Mouse (Mus musculus) erythroblast, embryonic 14.5 days (primary cell): ENCODE data around the gene Btnl4. TPM values are rescaled to one million over a fixed set of nuclear protein-coding genes. Genes with fewer than 3 reads are reported as not detected.
"Not testable (repeated sequence)": the region's sequence is repeated elsewhere in the genome, so short reads cannot be mapped to it uniquely, and the experiment has no call there.

Experiments used
- H3K27me3 ChIP-seq: 2 replicates; pipeline ENCODE4 v1.6.1; 2012; ENCODE audit warnings: inconsistent platforms; ENCODE audit not compliant: control insufficient read depth
- H3K36me3 ChIP-seq: 2 replicates; pipeline ENCODE4 v1.6.1; 2012; ENCODE audit warnings: mild to moderate bottlenecking, inconsistent platforms; ENCODE audit not compliant: control insufficient read depth
- H3K4me1 ChIP-seq: 2 replicates; pipeline ENCODE4 v1.6.1; 2012; ENCODE audit warnings: inconsistent platforms; ENCODE audit not compliant: control insufficient read depth
- H3K4me3 ChIP-seq: replicated peaks from 2 replicates; pipeline ENCODE3; 2012; ENCODE audit warnings: moderate library complexity, mild to moderate bottlenecking, inconsistent platforms
- H3K9me3 ChIP-seq: 2 replicates; pipeline ENCODE4 v1.6.1; 2012; ENCODE audit warnings: low read length, inconsistent platforms, mixed read lengths; ENCODE audit not compliant: control insufficient read depth
- GATA1 ChIP-seq: IDR thresholded peaks from 2 replicates; pipeline ENCODE4 v1.6.1; 2012; ENCODE audit warnings: low read length, inconsistent platforms, mixed read lengths
- TAL1 ChIP-seq: IDR thresholded peaks from 3 replicates; pipeline ENCODE4 v1.6.1; 2012; ENCODE audit warnings: low read length, inconsistent platforms, mixed read lengths
- polyA plus RNA-seq: library from polyadenylated mRNA; stranded (reverse); fragments of >175 nt; gene quantifications from 2 replicates; pipeline ENCODE4 v1.2.3, GENCODE M21; 2012

The Btnl4 gene
- 0.02 TPM in 1 of 2 replicates, not detected in the other for polyA plus RNA-seq

DNA sequence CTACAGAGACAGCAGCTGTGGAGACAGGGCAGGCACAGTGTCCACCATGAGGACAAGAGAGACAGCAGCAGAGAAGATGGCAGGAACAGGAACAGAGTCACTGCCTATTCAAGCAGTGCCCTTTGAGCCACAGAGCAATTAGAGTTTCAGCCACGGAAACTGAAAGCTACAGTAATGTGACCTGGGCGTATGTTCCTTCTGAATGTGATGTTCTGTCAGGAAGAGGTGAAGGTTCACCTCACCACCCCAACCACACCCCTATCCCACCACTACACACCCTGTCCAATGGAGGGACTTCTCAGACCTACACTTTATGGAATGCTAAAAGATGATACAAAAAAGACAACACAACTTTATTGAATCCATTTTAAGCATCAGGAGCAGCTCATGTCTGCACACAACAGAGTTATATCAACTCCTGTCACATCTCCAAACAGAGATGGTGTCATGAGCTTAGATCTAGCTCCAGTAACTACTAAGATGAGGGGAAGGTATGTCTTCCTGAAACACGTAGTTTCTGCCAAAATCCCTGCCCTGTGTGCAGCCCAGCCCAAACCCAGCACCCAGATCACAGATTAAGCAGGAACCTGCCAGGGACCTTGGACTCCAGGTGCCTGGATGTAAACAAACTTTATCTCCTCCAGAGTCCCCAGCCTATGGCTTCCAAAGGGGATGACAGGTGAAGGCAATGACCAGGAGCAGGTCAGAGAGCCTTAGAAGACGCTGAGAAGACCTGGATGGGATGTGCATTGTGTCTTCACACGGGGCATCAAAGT lies at the start of gene Btnl4:
Gene Btnl4 (minus strand): TSS at position 81 of the 776 bp plus-strand sequence.
- not testable (repeated sequence) for H3K27me3 ChIP-seq, H3K4me3 ChIP-seq, H3K9me3 ChIP-seq, H3K36me3 ChIP-seq, H3K4me1 ChIP-seq

- Histone ChIP-seq H3K4me3 (no peak overlapping the region), H3K27me3 (no peaks in the 10 kb centered on the region), H3K9me3 (no peaks in the 10 kb centered on the region), H3K4me1 (no peaks in the 10 kb centered on the region), H3K36me3 (no peaks in the 10 kb centered on the region)
- TF ChIP-seq GATA1 (no peak), TAL1 (no peak)
Measured at GRCm38 (mm10) chr17:34519001-34519400, 41.9 kb upstream of the Btnl4 start.

DNA sequence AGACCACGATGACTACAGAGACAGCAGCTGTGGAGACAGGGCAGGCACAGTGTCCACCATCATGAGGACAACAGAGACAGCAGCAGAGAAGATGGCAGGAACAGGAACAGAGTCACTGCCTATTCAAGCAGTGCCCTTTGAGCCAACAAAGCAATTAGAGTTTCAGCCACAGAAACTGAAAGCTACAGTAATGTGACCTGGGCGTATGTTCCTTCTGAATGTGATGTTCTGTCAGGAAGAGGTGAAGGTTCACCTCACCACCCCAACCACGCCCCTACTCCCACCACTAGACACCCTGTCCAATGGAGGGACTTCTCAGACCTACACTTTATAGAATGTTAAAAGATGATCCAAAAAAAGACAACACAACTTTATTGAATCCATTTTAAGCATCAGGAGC lies 41.5 kb upstream of the Btnl4 start:
- H3K36me3 ChIP-seq, H3K9me3 ChIP-seq, H3K27me3 ChIP-seq, H3K4me1 ChIP-seq, H3K4me3 ChIP-seq: not testable (repeated sequence)

GRCm38 (mm10) chr17:34517795-34518194 lies 40.7 kb upstream of the Btnl4 start:
- Histone ChIP-seq H3K27me3 (no peaks in the 10 kb centered on the region), H3K9me3 (no peaks in the 10 kb centered on the region), H3K4me3 (no peak overlapping the region), H3K36me3 (no peaks in the 10 kb centered on the region), H3K4me1 (no peaks in the 10 kb centered on the region)
- no peak for TF ChIP-seq GATA1
- no peak for TF ChIP-seq TAL1

- H3K9me3 ChIP-seq = no peaks in the 10 kb centered on the region
- H3K27me3 ChIP-seq = no peaks in the 10 kb centered on the region
- no peaks in the 10 kb centered on the region for H3K36me3 ChIP-seq
- H3K4me3 ChIP-seq = no peak within 1 kb of the TSS
- no peaks in the 10 kb centered on the region for H3K4me1 ChIP-seq
- TF ChIP-seq TAL1 (no peak), GATA1 (no peak)
Measured at GRCm38 (mm10) chr17:34517252-34517651, 40.1 kb upstream of the Btnl4 start, which contains the start of gene Btnl6. Btnl6 (minus strand) TSS chr17:34517352.

- no peaks in the 10 kb centered on the region for H3K36me3 ChIP-seq
- no peaks in the 10 kb centered on the region for H3K4me1 ChIP-seq
- no peak overlapping the region for H3K4me3 ChIP-seq
- TF ChIP-seq GATA1 (no peak), TAL1 (no peak)
- H3K27me3 ChIP-seq = no peaks in the 10 kb centered on the region
- no peaks in the 10 kb centered on the region for H3K9me3 ChIP-seq
Measured at GRCm38 (mm10) chr17:34516514-34516913, 39.4 kb upstream of the Btnl4 start.

- not testable (repeated sequence) for H3K4me3 ChIP-seq, H3K4me1 ChIP-seq, H3K9me3 ChIP-seq, H3K36me3 ChIP-seq, H3K27me3 ChIP-seq
Measured at GRCm38 (mm10) chr17:34511723-34512122, 34.6 kb upstream of the Btnl4 start.

DNA sequence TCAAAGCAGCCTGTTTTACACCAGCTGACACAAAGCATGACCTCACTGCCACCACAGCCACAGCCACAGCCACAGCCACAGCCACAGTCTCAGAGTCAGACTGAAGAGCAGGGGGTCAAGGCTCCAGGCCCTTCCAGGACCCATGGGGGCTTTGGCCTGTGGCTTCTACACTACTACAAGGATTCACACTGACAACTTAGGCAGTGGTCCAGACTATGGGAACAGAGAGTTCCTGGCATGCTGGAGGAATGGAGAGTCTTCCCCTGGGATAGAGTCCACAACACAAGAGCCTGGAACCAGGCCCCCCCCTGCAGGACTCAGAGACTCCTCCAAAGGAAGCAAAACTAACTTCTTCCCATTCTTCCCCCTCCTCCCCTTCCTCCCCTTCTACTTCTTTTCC lies 30.5 kb upstream of the Btnl4 start:
- H3K4me1 ChIP-seq = no peaks in the 10 kb centered on the region
- H3K4me3 ChIP-seq = no peak overlapping the region
- no peaks in the 10 kb centered on the region for H3K9me3 ChIP-seq
- no peaks in the 10 kb centered on the region for H3K36me3 ChIP-seq
- no peak for TF ChIP-seq GATA1
- no peak for TF ChIP-seq TAL1
- no peaks in the 10 kb centered on the region for H3K27me3 ChIP-seq

DNA sequence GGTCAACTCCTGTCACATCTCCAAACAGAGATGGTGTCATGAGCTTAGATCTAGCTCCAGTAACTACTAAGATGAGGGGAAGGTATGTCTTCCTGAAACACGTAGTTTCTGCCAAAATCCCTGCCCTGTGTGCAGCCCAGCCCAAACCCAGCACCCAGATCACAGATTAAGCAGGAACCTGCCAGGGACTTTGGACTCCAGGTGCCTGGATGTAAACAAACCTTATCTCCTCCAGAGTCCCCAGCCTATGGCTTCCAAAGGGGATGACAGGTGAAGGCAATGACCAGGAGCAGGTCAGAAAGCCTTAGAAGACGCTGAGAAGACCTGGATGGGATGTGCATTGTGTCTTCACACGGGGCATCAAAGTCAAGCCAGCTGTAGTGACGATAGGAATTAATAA lies 20.6 kb upstream of the Btnl4 start:
- H3K4me3 ChIP-seq, H3K36me3 ChIP-seq, H3K27me3 ChIP-seq, H3K9me3 ChIP-seq, H3K4me1 ChIP-seq: not testable (repeated sequence)

DNA sequence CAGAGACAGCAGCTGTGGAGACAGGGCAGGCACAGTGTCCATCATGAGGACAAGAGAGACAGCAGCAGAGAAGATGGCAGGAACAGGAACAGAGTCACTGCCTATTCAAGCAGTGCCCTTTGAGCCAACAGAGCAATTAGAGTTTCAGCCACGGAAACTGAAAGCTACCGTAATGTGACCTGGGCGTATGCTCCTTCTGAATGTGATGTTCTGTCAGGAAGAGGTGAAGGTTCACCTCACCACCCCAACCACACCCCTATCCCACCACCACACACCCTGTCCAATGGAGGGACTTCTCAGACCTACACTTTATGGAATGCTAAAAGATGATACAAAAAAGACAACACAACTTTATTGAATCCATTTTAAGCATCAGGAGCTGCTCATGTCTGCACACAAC lies 20.2 kb upstream of the Btnl4 start:
- not testable (repeated sequence) for H3K4me3 ChIP-seq, H3K27me3 ChIP-seq, H3K9me3 ChIP-seq, H3K4me1 ChIP-seq, H3K36me3 ChIP-seq
